Mouse (Mus musculus): ENCODE measurements around the gene Myo16. TPM values are rescaled to one million over a fixed set of nuclear protein-coding genes. Genes with fewer than 3 reads are reported as not detected.

Gene Myo16
- polyA plus RNA-seq, 1 experiment from 2014 or later: 0.01 TPM

DNA sequence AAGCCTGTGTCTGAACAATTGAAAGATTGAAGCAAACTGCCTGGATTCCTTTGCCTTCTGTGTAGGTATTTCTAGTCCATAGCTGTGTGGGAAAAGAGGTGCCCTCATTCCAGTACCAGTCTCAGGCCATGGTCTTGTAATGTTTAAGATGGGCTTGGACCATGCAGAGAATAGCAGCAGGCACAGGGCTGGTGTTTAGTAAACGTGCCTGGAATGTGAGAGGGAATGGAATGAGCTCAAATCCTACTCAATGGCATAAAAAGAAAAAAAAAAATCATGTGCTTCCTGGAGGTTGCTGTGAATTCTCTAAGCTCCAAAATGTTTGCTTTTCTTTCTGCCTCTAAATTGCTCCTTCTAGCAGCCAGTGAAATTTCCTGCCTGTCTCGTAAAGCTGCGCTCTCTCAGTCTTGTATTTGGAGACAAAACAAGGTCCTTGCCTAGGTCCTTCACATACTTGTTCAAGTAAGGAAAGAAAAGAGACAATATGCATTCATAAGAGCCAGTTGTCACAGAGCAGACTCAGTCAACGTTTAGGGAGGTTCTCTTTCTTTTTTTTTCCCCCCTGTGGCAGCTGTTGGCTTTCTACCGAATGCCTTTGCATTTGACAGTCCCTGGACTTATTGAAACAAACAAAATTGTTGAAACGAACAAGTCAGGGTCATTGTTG lies 70.0 kb downstream of the Myo16 start:
- Histone ChIP-seq H3K36me3 (replicated peaks; ENCODE audit: insufficient read depth, low read length) (no peaks in the 10 kb centered on the region), H3K4me1 (ENCODE audit: insufficient read depth) (no peaks in the 10 kb centered on the region), H3K4me3 (ENCODE audit: low read depth, low read length) (no peak overlapping the region), H3K4me2 (ENCODE audit: low read depth, low read length) (no peak overlapping the region), H3K9ac (replicated peaks) (no peak overlapping the region), H3K27ac (ENCODE audit: low read depth) (no peak overlapping the region), H3K9me3 (ENCODE audit: low read length) (no peaks in the 10 kb centered on the region), H3K27me3 (ENCODE audit: insufficient read depth, low read length) (no peaks in the 10 kb centered on the region)
- DNase-seq: no peak
- no peak for TF ChIP-seq CTCF (IDR thresholded peaks at IDR 0.05; ENCODE audit: low read depth)
- no peak for TF ChIP-seq EP300 (IDR thresholded peaks at IDR 0.05; ENCODE audit: low read depth)
- 37% methylated on average over 6 of the region's 6 CpGs for WGBS (ENCODE audit: insufficient replicate concordance)
- no peak for ATAC-seq

DNA sequence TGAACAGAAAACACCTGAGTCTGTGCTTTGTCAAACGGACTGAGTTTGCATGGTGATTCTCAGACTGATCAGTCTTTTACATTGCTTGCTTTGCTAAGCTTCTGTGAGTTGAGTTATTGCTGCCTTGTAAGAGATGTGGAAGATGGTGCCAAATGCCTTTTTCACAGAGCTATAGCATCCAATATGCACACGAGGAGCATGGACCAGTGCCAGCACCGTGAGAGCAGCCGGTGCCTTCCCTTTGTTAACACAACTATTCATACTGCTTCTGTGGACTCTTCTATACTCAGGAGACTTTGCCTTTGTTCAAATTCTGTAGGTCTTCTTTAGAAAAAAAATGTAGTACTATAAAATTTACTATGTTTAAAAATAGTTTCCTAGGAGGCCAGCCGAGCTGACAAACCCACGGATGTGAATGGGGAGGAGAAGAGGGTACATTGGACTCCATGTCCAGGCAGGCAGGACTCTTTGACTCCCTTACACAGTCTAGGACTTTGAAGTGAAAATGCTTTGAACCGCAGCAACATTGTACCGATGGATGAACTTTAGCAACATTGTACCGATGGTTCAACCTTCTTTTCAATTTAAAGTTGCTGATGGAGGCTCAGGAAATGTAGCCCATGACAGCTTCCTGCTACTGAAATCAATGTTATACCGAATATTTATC lies 70.7 kb downstream of the Myo16 start:
- H3K4me2 ChIP-seq (ENCODE audit: low read depth, low read length): no peak overlapping the region
- no peaks in the 10 kb centered on the region for H3K4me1 ChIP-seq (ENCODE audit: insufficient read depth)
- no peak for TF ChIP-seq CTCF (IDR thresholded peaks at IDR 0.05; ENCODE audit: low read depth)
- TF ChIP-seq EP300 (IDR thresholded peaks at IDR 0.05; ENCODE audit: low read depth): no peak
- no peaks in the 10 kb centered on the region for H3K27me3 ChIP-seq (ENCODE audit: insufficient read depth, low read length)
- no peak overlapping the region for H3K4me3 ChIP-seq (ENCODE audit: low read depth, low read length)
- no peaks in the 10 kb centered on the region for H3K9me3 ChIP-seq (ENCODE audit: low read length)
- H3K36me3 ChIP-seq (replicated peaks; ENCODE audit: insufficient read depth, low read length): no peaks in the 10 kb centered on the region
- DNase-seq: no peak
- no peak overlapping the region for H3K27ac ChIP-seq (ENCODE audit: low read depth)
- no peak for ATAC-seq
- WGBS (ENCODE audit: insufficient replicate concordance): 74% methylated on average over 10 of the region's 10 CpGs
- no peak overlapping the region for H3K9ac ChIP-seq (replicated peaks)

DNA sequence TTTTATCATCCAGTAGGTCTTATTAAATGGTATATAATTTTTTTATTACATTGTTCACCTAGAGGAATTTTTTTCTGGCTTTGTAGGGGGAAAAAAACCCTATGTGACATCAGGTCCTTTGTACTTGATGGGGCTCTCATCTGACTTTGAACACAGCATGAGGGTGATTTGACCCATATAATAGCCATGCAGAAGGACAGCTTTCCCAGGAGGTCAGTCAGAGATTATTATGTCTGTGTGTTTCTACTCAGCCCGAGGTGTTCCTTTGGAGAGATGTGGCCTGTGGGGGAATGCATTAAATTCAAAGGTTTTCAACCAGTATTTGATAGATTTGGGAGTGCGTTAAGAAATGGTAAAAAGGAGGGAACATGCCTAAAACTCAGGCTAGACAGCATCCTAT lies 71.3 kb downstream of the Myo16 start:
- Histone ChIP-seq H3K27ac (ENCODE audit: low read depth) (no peak overlapping the region), H3K9me3 (ENCODE audit: low read length) (no peaks in the 10 kb centered on the region), H3K27me3 (ENCODE audit: insufficient read depth, low read length) (no peaks in the 10 kb centered on the region), H3K4me2 (ENCODE audit: low read depth, low read length) (no peak overlapping the region), H3K9ac (replicated peaks) (no peak overlapping the region), H3K4me3 (ENCODE audit: low read depth, low read length) (no peak overlapping the region), H3K4me1 (ENCODE audit: insufficient read depth) (no peaks in the 10 kb centered on the region), H3K36me3 (replicated peaks; ENCODE audit: insufficient read depth, low read length) (no peaks in the 10 kb centered on the region)
- DNase-seq (no peak), ATAC-seq (no peak)
- WGBS (ENCODE audit: insufficient replicate concordance): 64% methylated on average over 2 of the region's 2 CpGs
- TF ChIP-seq EP300 (IDR thresholded peaks at IDR 0.05; ENCODE audit: low read depth) (no peak), CTCF (IDR thresholded peaks at IDR 0.05; ENCODE audit: low read depth) (no peak)

DNA sequence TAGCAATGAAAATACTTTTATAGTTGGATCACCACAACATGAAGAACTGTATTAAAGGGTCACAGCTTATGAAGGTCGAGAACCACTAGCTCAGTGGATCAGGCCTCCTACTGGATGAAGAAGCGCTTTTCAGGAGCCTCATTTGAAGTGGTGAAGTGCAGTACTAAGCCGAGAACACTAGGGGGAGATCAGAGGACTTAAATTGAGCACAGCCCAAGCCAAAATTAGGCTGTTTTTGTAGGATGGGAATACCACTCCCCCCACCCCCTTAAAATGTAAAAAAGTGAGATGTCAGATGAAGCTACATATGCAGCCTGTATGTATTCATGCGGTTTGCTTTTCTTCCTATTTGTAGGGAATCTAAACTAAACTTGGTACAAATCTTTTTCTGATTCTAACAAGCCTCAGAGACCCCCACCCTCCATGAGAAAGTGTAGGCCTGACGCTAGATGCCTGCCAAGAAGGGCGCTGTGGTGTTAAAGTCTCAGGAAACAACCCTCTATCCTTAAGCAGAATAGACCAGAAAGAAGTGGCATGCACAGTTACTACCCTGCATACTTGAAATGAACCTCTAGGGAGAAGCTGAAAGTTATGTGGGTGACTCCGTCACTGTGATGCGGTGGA lies 77.1 kb downstream of the Myo16 start:
- no peaks in the 10 kb centered on the region for H3K27me3 ChIP-seq (ENCODE audit: insufficient read depth, low read length)
- peak; percentile 20 for DNase-seq
- no peaks in the 10 kb centered on the region for H3K4me1 ChIP-seq (ENCODE audit: insufficient read depth)
- H3K27ac ChIP-seq (ENCODE audit: low read depth): no peak overlapping the region
- H3K36me3 ChIP-seq (replicated peaks; ENCODE audit: insufficient read depth, low read length): no peaks in the 10 kb centered on the region
- no peak for TF ChIP-seq EP300 (IDR thresholded peaks at IDR 0.05; ENCODE audit: low read depth)
- peak; percentile 67 for TF ChIP-seq CTCF (IDR thresholded peaks at IDR 0.05; ENCODE audit: low read depth)
- no peak overlapping the region for H3K4me2 ChIP-seq (ENCODE audit: low read depth, low read length)
- no peak overlapping the region for H3K4me3 ChIP-seq (ENCODE audit: low read depth, low read length)
- no peak for ATAC-seq
- no peak overlapping the region for H3K9ac ChIP-seq (replicated peaks)
- 45% methylated on average over 8 of the region's 8 CpGs for WGBS (ENCODE audit: insufficient replicate concordance)
- H3K9me3 ChIP-seq (ENCODE audit: low read length): no peaks in the 10 kb centered on the region

DNA sequence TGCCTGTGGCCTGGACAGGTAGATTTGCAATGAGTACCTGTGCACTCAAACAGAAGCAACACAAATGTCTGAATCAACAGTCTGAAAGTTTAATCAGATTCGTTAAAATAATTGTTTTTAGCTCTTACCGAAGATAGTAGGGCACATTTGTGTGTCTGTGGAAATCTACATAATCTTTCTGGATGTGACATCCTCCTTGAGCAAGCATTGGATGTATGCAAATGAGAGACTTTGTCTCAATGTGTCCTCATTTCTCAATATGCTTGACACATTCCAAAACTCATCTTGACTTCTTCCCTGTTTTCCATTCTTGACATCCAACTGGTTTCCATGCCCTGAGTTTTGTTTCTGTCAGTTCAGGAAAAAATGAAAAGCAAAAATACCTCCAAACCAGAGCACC lies 80.8 kb downstream of the Myo16 start:
- no peak overlapping the region for H3K9ac ChIP-seq (replicated peaks)
- ATAC-seq (no peak), DNase-seq (no peak)
- TF ChIP-seq CTCF (IDR thresholded peaks at IDR 0.05; ENCODE audit: low read depth) (no peak), EP300 (IDR thresholded peaks at IDR 0.05; ENCODE audit: low read depth) (no peak)
- H3K27ac ChIP-seq (ENCODE audit: low read depth): no peak overlapping the region
- WGBS (ENCODE audit: insufficient replicate concordance): 73% methylated on average over 2 of the region's 2 CpGs
- H3K4me1 ChIP-seq (ENCODE audit: insufficient read depth): no peaks in the 10 kb centered on the region
- H3K4me2 ChIP-seq (ENCODE audit: low read depth, low read length): no peak overlapping the region
- no peaks in the 10 kb centered on the region for H3K27me3 ChIP-seq (ENCODE audit: insufficient read depth, low read length)
- H3K4me3 ChIP-seq (ENCODE audit: low read depth, low read length): no peak overlapping the region
- H3K9me3 ChIP-seq (ENCODE audit: low read length): no peaks in the 10 kb centered on the region
- H3K36me3 ChIP-seq (replicated peaks; ENCODE audit: insufficient read depth, low read length): no peaks in the 10 kb centered on the region

DNA sequence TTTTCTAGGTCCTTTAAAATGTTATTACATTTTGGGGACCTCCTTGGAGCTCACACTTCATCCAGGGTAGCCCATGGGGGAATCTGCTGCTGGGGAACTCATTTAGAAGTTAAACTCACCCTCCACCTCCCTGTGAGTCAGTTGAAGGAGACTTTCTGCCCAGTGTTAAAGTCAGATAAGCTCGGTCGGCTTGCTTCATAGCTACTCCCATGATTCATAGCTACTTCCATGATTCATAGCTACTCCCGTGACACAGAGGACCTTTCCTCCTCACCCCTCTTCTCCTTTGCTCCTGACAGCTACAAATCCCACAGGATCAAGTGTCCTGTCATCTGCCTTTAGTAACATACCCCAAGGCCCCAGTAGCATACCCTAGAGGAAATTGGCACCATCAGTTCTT lies 89.6 kb downstream of the Myo16 start:
- Histone ChIP-seq H3K9me3 (ENCODE audit: low read length) (no peaks in the 10 kb centered on the region), H3K4me1 (ENCODE audit: insufficient read depth) (no peaks in the 10 kb centered on the region), H3K27ac (ENCODE audit: low read depth) (no peak overlapping the region), H3K4me3 (ENCODE audit: low read depth, low read length) (no peak overlapping the region), H3K36me3 (replicated peaks; ENCODE audit: insufficient read depth, low read length) (no peaks in the 10 kb centered on the region), H3K9ac (replicated peaks) (no peak overlapping the region), H3K27me3 (ENCODE audit: insufficient read depth, low read length) (no peaks in the 10 kb centered on the region), H3K4me2 (ENCODE audit: low read depth, low read length) (no peak overlapping the region)
- ATAC-seq (no peak), DNase-seq (no peak)
- TF ChIP-seq EP300 (IDR thresholded peaks at IDR 0.05; ENCODE audit: low read depth) (no peak), CTCF (IDR thresholded peaks at IDR 0.05; ENCODE audit: low read depth) (no peak)
- 45% methylated on average over 3 of the region's 3 CpGs for whole genome bisulfite sequencing (ENCODE audit: insufficient replicate concordance)
